Mouse (Mus musculus) liver, embryonic 15.5 days (tissue): ENCODE data around the gene Rad52. TPM values are rescaled to one million over a fixed set of nuclear protein-coding genes. Genes with fewer than 3 reads are reported as not detected.

Source experiments
- ATAC-seq: fragments of 200-750 bp; cut with Nextera tagmentation; 2 replicates; pipeline ENCODE4 v1.8.0; 2017; ENCODE audit warnings: moderate number of reproducible peaks, mild to moderate bottlenecking, moderate library complexity; ENCODE audit not compliant: insufficient read depth
- H3K27ac ChIP-seq: fragments of 300-500 bp; sonication (generic); replicated peaks from 2 replicates; pipeline ENCODE4 v1.5.1; 2015; ENCODE audit warnings: mild to moderate bottlenecking, inconsistent platforms
- H3K27me3 ChIP-seq: fragments of 300-500 bp; sonication (generic); 2 replicates; pipeline ENCODE4 v1.6.1; 2015; ENCODE audit warnings: mild to moderate bottlenecking, inconsistent platforms
- H3K36me3 ChIP-seq: fragments of 300-500 bp; sonication (generic); replicated peaks from 2 replicates; pipeline ENCODE4 v1.6.1; 2015; ENCODE audit warnings: moderate library complexity, mild to moderate bottlenecking, inconsistent platforms
- H3K4me1 ChIP-seq: fragments of 300-500 bp; sonication (generic); replicated peaks from 2 replicates; pipeline ENCODE4 v1.6.1; 2015; ENCODE audit warnings: inconsistent platforms
- H3K4me2 ChIP-seq: fragments of 300-500 bp; sonication (generic); 2 replicates; pipeline ENCODE4 v1.6.1; 2015; ENCODE audit warnings: moderate library complexity, mild to moderate bottlenecking, inconsistent platforms
- H3K4me3 ChIP-seq: fragments of 300-500 bp; sonication (generic); replicated peaks from 2 replicates; pipeline ENCODE4 v1.5.1; 2015; ENCODE audit warnings: mild to moderate bottlenecking, inconsistent platforms
- H3K9ac ChIP-seq: fragments of 300-500 bp; sonication (generic); 2 replicates; pipeline ENCODE4 v1.6.1; 2015; ENCODE audit warnings: moderate library complexity, mild to moderate bottlenecking, inconsistent platforms
- H3K9me3 ChIP-seq: fragments of 300-500 bp; sonication (generic); replicated peaks from 2 replicates; pipeline ENCODE4 v1.6.1; 2016; ENCODE audit warnings: inconsistent platforms
- WGBS: fragments of 180-500 bp; shearing (Covaris S2); methylation state at CpG from one replicate; pipeline ENCODE4 v1.1.7; 2015; ENCODE audit warnings: mixed read lengths; ENCODE audit not compliant: insufficient replicate concordance; 5-methylcytosine and 5-hydroxymethylcytosine counted together
- polyA plus RNA-seq: library from polyadenylated mRNA; unstranded; fragments of >200 nt; fragmentation: Nextera tagmentation; extraction: Ambion mirVana; gene quantifications from 2 replicates; pipeline ENCODE4 v1.2.1, GENCODE M21; 2015

Gene Rad52
- polyA plus RNA-seq, 1 experiment from 2014 or later = 8.6 TPM

DNA sequence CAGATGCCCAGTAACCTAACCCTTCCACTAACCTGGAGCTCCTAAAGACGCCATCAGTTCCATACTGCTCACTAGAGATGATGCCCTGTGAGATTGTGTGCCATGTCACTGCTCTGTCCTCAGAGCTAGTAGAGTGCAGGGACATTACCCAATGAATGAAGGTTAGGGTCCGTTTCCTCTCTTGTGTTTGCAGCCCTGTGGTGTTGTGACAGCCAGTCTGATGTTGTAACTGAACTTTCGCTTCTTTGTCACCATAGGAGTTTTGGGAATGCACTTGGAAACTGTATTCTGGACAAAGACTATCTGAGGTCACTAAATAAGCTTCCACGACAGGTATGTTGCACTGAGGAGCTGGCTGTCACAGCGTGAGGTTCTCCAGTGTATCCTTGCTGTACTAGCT, 13.2 kb downstream of the Rad52 start:
- H3K4me2 ChIP-seq = no peak overlapping the region
- peaks cover 87% of the 10 kb centered on the region for H3K36me3 ChIP-seq
- no peak for ATAC-seq

DNA sequence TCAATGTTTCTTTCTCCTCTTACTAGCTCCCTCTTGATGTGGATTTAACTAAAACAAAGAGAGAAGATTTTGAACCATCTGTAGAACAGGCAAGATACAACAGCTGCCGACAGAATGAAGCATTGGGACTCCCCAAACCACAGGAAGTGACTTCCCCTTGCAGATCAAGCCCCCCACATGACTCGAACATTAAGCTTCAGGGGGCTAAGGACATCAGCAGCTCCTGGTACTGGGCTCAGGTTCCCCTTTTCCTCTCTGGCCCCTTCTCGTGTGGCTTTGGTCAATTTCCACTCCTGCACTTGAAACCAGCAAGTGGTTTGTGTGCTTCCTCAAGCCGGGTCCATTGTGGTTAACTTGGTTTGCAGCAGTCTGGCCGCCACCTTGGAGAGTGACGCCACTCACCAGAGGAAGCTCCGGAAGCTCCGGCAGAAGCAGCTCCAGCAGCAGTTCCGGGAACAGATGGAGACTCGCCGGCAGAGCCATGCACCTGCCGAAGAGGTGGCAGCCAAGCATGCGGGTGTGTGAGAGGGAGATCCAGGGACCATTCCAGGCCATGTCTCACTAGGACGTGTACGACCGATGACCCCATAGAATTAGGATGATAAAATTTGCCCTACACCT, 16.2 kb downstream of the Rad52 start:
- WGBS = 42% methylated on average over 16 of the region's 16 CpGs
- Histone ChIP-seq H3K9me3 (no peaks in the 10 kb centered on the region), H3K4me3 (no peak overlapping the region), H3K36me3 (peaks cover 89% of the 10 kb centered on the region), H3K27me3 (no peaks in the 10 kb centered on the region), H3K9ac (no peak overlapping the region), H3K4me1 (0 out of 2 replicates have a peak, but pooled peaks cover 2% of the 10 kb centered on the region), H3K4me2 (peak overlapping the region; percentile 15; the same call in 1 of the 2 replicates), H3K27ac (0 out of 2 replicates have a peak overlapping the region, but pooled peaks have one; percentile 3)
- no peak for ATAC-seq

More for the DNA sequence above, 13.2 kb downstream of the Rad52 start:
- no peak overlapping the region for H3K9ac ChIP-seq
- no peak overlapping the region for H3K4me3 ChIP-seq
- no peaks in the 10 kb centered on the region for H3K9me3 ChIP-seq
- WGBS = 76% methylated on average over 5 of the region's 5 CpGs
- no peak overlapping the region for H3K27ac ChIP-seq
- 0 out of 2 replicates have a peak, but pooled peaks cover 2% of the 10 kb centered on the region for H3K4me1 ChIP-seq
- no peaks in the 10 kb centered on the region for H3K27me3 ChIP-seq

DNA sequence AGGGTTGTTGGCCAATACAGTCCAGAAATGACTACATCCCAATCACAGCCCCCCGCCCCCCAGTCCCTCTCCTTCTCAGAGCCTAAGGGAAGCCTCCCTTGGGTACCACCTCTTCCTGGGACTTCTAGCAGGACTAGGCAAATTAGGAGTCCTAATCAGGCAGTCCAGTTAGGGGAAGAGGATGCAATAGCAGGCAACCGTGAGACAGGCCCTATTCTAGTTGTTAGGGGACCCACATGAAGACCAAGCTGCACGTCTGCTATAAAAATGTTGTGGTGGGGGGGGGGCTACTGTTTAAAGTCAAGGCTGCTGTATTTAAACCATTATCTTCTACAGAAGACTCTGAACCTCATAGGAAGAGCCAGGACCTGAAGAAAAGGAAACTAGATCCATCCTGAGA, 19.6 kb downstream of the Rad52 start:
- 77% methylated on average over 3 of the region's 3 CpGs for WGBS
- no peak overlapping the region for H3K27ac ChIP-seq
- no peak for ATAC-seq
- no peaks in the 10 kb centered on the region for H3K9me3 ChIP-seq
- H3K9ac ChIP-seq = no peak overlapping the region
- H3K27me3 ChIP-seq = no peaks in the 10 kb centered on the region
- H3K4me2 ChIP-seq = no peak overlapping the region
- H3K4me3 ChIP-seq = no peak overlapping the region
- H3K36me3 ChIP-seq = peaks cover 93% of the 10 kb centered on the region
- H3K4me1 ChIP-seq = 0 out of 2 replicates have a peak, but pooled peaks cover 2% of the 10 kb centered on the region

DNA sequence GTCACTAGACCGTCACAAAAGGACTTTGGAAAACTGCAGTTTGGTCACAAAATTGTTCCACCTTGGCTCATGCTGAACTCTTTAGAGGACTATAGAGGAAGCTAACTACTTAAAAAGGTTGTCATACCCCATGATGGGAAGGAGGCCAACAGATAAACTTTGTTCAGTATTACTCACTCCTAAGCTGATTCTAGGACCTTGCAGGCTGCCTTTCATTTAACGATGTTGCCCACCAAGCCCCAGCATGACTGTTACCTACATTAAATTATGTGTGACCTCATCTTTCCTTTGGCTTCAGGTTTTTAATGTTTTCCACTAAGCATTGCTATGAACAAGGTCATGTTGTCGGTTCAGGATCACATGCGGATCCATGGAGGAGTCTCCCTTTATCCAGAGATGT, 20.0 kb downstream of the Rad52 start:
- Histone ChIP-seq H3K4me2 (no peak overlapping the region), H3K27ac (no peak overlapping the region), H3K27me3 (no peaks in the 10 kb centered on the region), H3K9me3 (no peaks in the 10 kb centered on the region), H3K4me3 (no peak overlapping the region), H3K36me3 (peaks cover 93% of the 10 kb centered on the region), H3K4me1 (0 out of 2 replicates have a peak, but pooled peaks cover 2% of the 10 kb centered on the region), H3K9ac (no peak overlapping the region)
- 86% methylated on average over 4 of the region's 4 CpGs for WGBS
- ATAC-seq = no peak

DNA sequence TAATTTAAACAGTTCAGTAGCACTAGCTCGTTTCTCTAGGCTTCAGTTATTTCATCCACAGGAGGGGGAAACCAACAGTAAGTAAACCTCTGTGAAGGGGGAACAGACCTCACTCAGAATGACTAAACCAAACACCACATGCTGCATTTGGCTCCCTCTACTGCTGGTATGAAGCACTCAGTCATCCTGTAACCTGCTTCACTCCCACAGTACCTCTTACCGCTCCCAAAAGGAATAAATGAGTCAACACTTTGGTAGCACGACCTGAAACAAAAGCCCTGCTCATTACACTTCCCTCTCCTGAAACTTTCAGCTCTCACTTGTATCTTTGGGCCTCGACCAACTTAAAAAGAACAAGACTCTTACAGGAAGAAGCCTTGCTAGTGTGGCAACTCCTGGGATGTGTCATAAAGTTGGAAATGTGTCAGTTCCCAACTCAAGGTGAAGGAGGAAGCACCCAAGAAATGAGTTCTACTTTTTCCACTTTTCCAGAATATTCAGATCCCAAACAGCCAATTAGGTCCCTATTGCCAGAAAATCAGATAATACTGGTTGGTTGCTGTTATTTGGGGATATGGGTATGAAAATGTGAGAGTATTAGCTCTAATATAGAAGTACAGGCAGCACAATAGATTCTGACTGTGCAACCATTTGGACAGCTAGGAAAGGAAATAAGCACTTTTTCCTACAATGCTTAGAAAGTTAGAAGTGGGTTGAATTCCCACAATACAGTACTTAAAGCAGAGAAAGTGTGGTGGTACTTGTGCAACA, 21.9 kb downstream of the Rad52 start:
- Histone ChIP-seq H3K27ac (no peak overlapping the region), H3K4me1 (no peaks in the 10 kb centered on the region), H3K27me3 (no peaks in the 10 kb centered on the region), H3K4me3 (no peak overlapping the region), H3K36me3 (peaks cover 97% of the 10 kb centered on the region), H3K4me2 (no peak overlapping the region), H3K9me3 (no peaks in the 10 kb centered on the region), H3K9ac (no peak overlapping the region)
- ATAC-seq = no peak
- 57% methylated on average over 4 of the region's 4 CpGs for WGBS

Other genes with a start within 250 kb of the Rad52 start
- 3.0 and 3.7 TPM in 2 replicates for gene Erc1, start 54.5 kb upstream of the Rad52 start, polyA plus RNA-seq
- 27.0 and 28.6 TPM in 2 replicates for gene Wnk1, start 136.0 kb downstream of the Rad52 start, polyA plus RNA-seq
- gene Ninj2, start 190.7 kb downstream of the Rad52 start, polyA plus RNA-seq = 0.10 TPM in 1 of 2 replicates, not detected in the other